8 mouse cellular contexts compared by ENCODE assay signal in the genomic region with DNA sequence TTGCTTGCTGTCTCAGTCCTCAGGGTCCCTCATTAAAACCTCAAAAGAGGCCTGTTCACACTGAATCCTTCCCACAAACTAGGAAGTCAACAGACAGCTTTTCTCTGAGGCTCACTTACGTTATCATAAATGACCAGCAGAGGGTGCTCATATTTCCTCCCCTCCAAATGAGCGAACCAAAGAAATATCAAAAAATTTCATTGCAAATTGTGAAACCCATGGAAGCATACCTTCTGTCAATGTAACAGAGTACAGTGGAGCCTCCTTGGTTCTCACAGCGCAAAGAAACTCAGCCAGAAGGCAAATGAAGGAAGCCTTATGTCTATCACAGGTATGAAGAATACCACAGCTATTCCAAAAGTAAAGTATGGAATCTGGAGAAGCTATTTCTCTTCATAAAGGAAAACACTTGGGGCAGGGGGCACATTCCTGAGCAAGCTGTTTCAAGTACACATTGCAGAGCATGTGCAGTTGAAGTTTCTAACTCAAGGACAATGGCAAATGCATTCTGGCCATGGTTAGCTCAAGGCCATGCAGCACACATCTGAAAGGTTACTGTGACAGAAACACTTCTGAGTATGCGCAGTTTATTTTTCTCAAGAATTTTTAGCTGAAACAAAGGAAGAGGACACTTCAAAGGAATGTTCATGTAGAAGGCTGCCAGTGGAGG.
DNase-seq lines count a peak whose midpoint lies in the region; TF ChIP-seq lines count a peak whose summit lies in the region.

No protein-coding gene starts in this region.

- no peaks in the 10 kb centered on the region for H3K36me3 ChIP-seq in thymus, adult 2 months (ENCODE audit: control insufficient read depth, insufficient read depth, low read length)

- no peaks in the 10 kb centered on the region for H3K27me3 ChIP-seq in thymus, adult 2 months (ENCODE audit: control insufficient read depth, insufficient read depth, low read length)

- no peak overlapping the region for H3K4me3 ChIP-seq in gastrocnemius, adult 2 months
- no peak overlapping the region for H3K4me3 ChIP-seq in thymus, adult 2 months (ENCODE audit: control insufficient read depth, insufficient read depth, low read length)

- peak; percentile 64 for TF ChIP-seq CTCF in gastrocnemius, adult 2 months (IDR thresholded peaks at IDR 0.05)
- no peak for TF ChIP-seq CTCF in thymus, adult 2 months (IDR thresholded peaks at IDR 0.05; ENCODE audit: borderline replicate concordance, control insufficient read depth, extremely low read depth, insufficient read depth, low read length, poor library complexity)

- no peak for TF ChIP-seq POLR2A in thymus, adult 2 months (IDR thresholded peaks at IDR 0.05; ENCODE audit: control insufficient read depth, extremely low read depth, insufficient read depth, low read length, poor library complexity)

- intact Hi-C loops in gastrocnemius, adult 2 months (cut with DNase I) = loop anchor here (10.0 kb wide), 1 partner anchor 96 kb away; a partner anchor contains a TSS

- no peaks in the 10 kb centered on the region for H3K4me1 ChIP-seq in thymus, adult 2 months (replicated peaks; ENCODE audit: control insufficient read depth, insufficient read depth, low read length)

- H3K27ac ChIP-seq in gastrocnemius, adult 2 months = no peak overlapping the region
- no peak overlapping the region for H3K27ac ChIP-seq in thymus, adult 2 months (ENCODE audit: control insufficient read depth, insufficient read depth, low read length)

- no peak for DNase-seq in gastrocnemius, adult 2 months
- no peak for DNase-seq in gastrocnemius, adult 8-10 months (ENCODE audit: low spot score in 2 of 2)
- peak; percentile 54 for DNase-seq in ovary, postnatal 14 days (ENCODE audit: low spot score)
- DNase-seq in ovary, postnatal 36 days (ENCODE audit: low spot score) = no peak
- DNase-seq in forelimb bud, embryonic 11.5 days (ENCODE audit: low read depth, low spot score) = peak; percentile 45
- DNase-seq in lung, postnatal 10 days = peak; percentile 73
- DNase-seq in yolk sac, embryonic 10.5 days (ENCODE audit: low spot score) = no peak
- DNase-seq in thymus, adult 2 months = no peak

- 73% methylated on average over 4 of the region's 4 CpGs for WGBS in thymus, adult 2 months

Comparison
In these comparisons a context has a peak if more than half of its experiments do, and no peak if none do; other contexts are left out.
1. DNase-seq: peak in ovary, postnatal 14 days (single experiment), forelimb bud, embryonic 11.5 days (single experiment) and lung, postnatal 10 days (single experiment); none in gastrocnemius, adult 2 months (single experiment), gastrocnemius, adult 8-10 months (0 of 2), ovary, postnatal 36 days (single experiment), yolk sac, embryonic 10.5 days (single experiment) and thymus, adult 2 months (single experiment).